Mouse (Mus musculus): Measurements from ENCODE around the gene Ms4a4c.

- TF ChIP-seq EP300 (IDR thresholded peaks at IDR 0.05) (no peak), CTCF (IDR thresholded peaks at IDR 0.05) (no peak)
These were observed 33.4 kb upstream of the Ms4a4c start for GRCm38 (mm10) chr19:11371181-11371580.
